Mouse (Mus musculus) stomach, embryonic 16.5 days (tissue): ENCODE measurements around the gene Gm11146. TPM values are rescaled to one million over a fixed set of nuclear protein-coding genes. Genes with fewer than 3 reads are reported as not detected.

Experiments used
- ATAC-seq: fragments of 200-750 bp; cut with Nextera tagmentation; 2 replicates; pipeline ENCODE4 v1.8.0; 2017; ENCODE audit warnings: moderate number of reproducible peaks, moderate TSS enrichment; ENCODE audit not compliant: insufficient read depth, low FRiP score
- H3K27ac ChIP-seq: fragments of 300-500 bp; sonication (generic); 2 replicates; pipeline ENCODE4 v1.5.1; 2014; ENCODE audit warnings: low read length
- H3K27me3 ChIP-seq: fragments of 300-500 bp; sonication (generic); 2 replicates; pipeline ENCODE4 v1.6.1; 2014; ENCODE audit warnings: low read length, control low read depth, mixed read lengths; ENCODE audit not compliant: control insufficient read depth, insufficient read depth
- H3K36me3 ChIP-seq: fragments of 300-500 bp; sonication (generic); 2 replicates; pipeline ENCODE4 v1.6.1; 2014; ENCODE audit warnings: low read length; ENCODE audit not compliant: control insufficient read depth, insufficient read depth
- H3K4me1 ChIP-seq: fragments of 300-500 bp; sonication (generic); 2 replicates; pipeline ENCODE4 v1.6.1; 2014; ENCODE audit warnings: low read length, control low read depth, mixed read lengths; ENCODE audit not compliant: control insufficient read depth, insufficient read depth
- H3K4me2 ChIP-seq: fragments of 300-500 bp; sonication (generic); 2 replicates; pipeline ENCODE4 v1.6.1; 2014; ENCODE audit warnings: low read depth, low read length, mixed read lengths
- H3K4me3 ChIP-seq: fragments of 300-500 bp; sonication (generic); replicated peaks from 2 replicates; pipeline ENCODE4 v1.5.1; 2014; ENCODE audit warnings: mild to moderate bottlenecking, low read length
- H3K9ac ChIP-seq: fragments of 300-500 bp; sonication (generic); 2 replicates; pipeline ENCODE4 v1.6.1; 2014; ENCODE audit warnings: low read length
- H3K9me3 ChIP-seq: fragments of 300-500 bp; sonication (generic); replicated peaks from 2 replicates; pipeline ENCODE4 v1.6.1; 2016; ENCODE audit warnings: low read length, control low read depth; ENCODE audit not compliant: control insufficient read depth
- WGBS: fragments of 180-500 bp; shearing (Covaris S2); extraction: QIAGEN DNeasy Blood & Tissue Kit; methylation state at CpG from one replicate; pipeline ENCODE4 v1.1.7; 2014; 5-methylcytosine and 5-hydroxymethylcytosine counted together
- polyA plus RNA-seq: library from polyadenylated mRNA; unstranded; fragments of >200 nt; fragmentation: Nextera tagmentation; extraction: Ambion mirVana; gene quantifications from 2 replicates; pipeline ENCODE4 v1.2.1, GENCODE M21; 2015

The Gm11146 gene
- not detected in 2 replicates for polyA plus RNA-seq

GRCm38 (mm10) chr16:77601994-77602393 lies at the start of gene Gm11146:
Gene Gm11146 (minus strand): TSS chr16:77602094.
- WGBS, result 80% methylated on average over 1 of the region's 1 CpGs
- Histone ChIP-seq H3K36me3 (no peaks in the 10 kb centered on the region), H3K27ac (no peak within 1 kb of the TSS), H3K27me3 (no peaks in the 10 kb centered on the region), H3K4me2 (no peak within 1 kb of the TSS), H3K4me1 (no peaks in the 10 kb centered on the region), H3K4me3 (no peak within 1 kb of the TSS), H3K9me3 (no peaks in the 10 kb centered on the region), H3K9ac (no peak within 1 kb of the TSS)
- ATAC-seq, result no peak

- Histone ChIP-seq H3K4me2 (no peak overlapping the region), H3K27ac (no peak overlapping the region), H3K4me3 (no peak overlapping the region), H3K36me3 (no peaks in the 10 kb centered on the region), H3K4me1 (peaks cover 3% of the 10 kb centered on the region; the same call in 1 of the 2 replicates), H3K9me3 (no peaks in the 10 kb centered on the region), H3K27me3 (no peaks in the 10 kb centered on the region), H3K9ac (no peak overlapping the region)
- 66% methylated on average over 1 of the region's 1 CpGs for WGBS
- ATAC-seq, result no peak
These were observed 48.7 kb upstream of the Gm11146 start for GRCm38 (mm10) chr16:77650596-77650995.

- Histone ChIP-seq H3K4me3 (no peak overlapping the region), H3K27ac (no peak overlapping the region), H3K4me2 (no peak overlapping the region), H3K9me3 (no peaks in the 10 kb centered on the region), H3K36me3 (no peaks in the 10 kb centered on the region), H3K4me1 (peaks cover 3% of the 10 kb centered on the region; the same call in 1 of the 2 replicates), H3K9ac (no peak overlapping the region), H3K27me3 (no peaks in the 10 kb centered on the region)
- ATAC-seq, result no peak
- WGBS, result 71% methylated on average over 2 of the region's 2 CpGs
These were observed 47.1 kb upstream of the Gm11146 start for GRCm38 (mm10) chr16:77649006-77649405.

GRCm38 (mm10) chr16:77648181-77648580 lies 46.3 kb upstream of the Gm11146 start:
- WGBS, result 54% methylated on average over 2 of the region's 2 CpGs
- no peak for ATAC-seq
- Histone ChIP-seq H3K4me2 (no peak overlapping the region), H3K4me1 (peaks cover under 1% of the 10 kb centered on the region), H3K9ac (no peak overlapping the region), H3K27ac (no peak overlapping the region), H3K9me3 (no peaks in the 10 kb centered on the region), H3K4me3 (no peak overlapping the region), H3K36me3 (no peaks in the 10 kb centered on the region), H3K27me3 (no peaks in the 10 kb centered on the region)

- 76% methylated on average over 7 of the region's 7 CpGs for WGBS
- Histone ChIP-seq H3K27ac (no peak overlapping the region), H3K9ac (no peak overlapping the region), H3K36me3 (no peaks in the 10 kb centered on the region), H3K4me3 (no peak overlapping the region), H3K4me1 (peaks cover 4% of the 10 kb centered on the region), H3K4me2 (no peak overlapping the region), H3K9me3 (no peaks in the 10 kb centered on the region), H3K27me3 (no peaks in the 10 kb centered on the region)
- ATAC-seq, result no peak
These were observed 44.3 kb upstream of the Gm11146 start for GRCm38 (mm10) chr16:77646146-77646545.

GRCm38 (mm10) chr16:77644976-77645375 lies 43.1 kb upstream of the Gm11146 start:
- Histone ChIP-seq H3K9me3 (no peaks in the 10 kb centered on the region), H3K27ac (no peak overlapping the region), H3K27me3 (no peaks in the 10 kb centered on the region), H3K4me1 (peaks cover 4% of the 10 kb centered on the region), H3K4me2 (peak overlapping the region; percentile 21; the same call in 1 of the 2 replicates), H3K4me3 (no peak overlapping the region), H3K9ac (no peak overlapping the region), H3K36me3 (no peaks in the 10 kb centered on the region)
- WGBS, result 51% methylated on average over 1 of the region's 1 CpGs
- no peak for ATAC-seq

GRCm38 (mm10) chr16:77643871-77644720 lies 42.2 kb upstream of the Gm11146 start:
- H3K27ac ChIP-seq, result peak overlapping the region; percentile 59
- H3K4me2 ChIP-seq, result peak overlapping the region; percentile 69
- H3K4me3 ChIP-seq, result peak overlapping the region; percentile 55
- H3K9me3 ChIP-seq, result no peaks in the 10 kb centered on the region
- peaks cover 4% of the 10 kb centered on the region for H3K4me1 ChIP-seq
- peak overlapping the region; percentile 61 for H3K9ac ChIP-seq
- WGBS, result 3% methylated on average over 31 of the region's 31 CpGs
- H3K27me3 ChIP-seq, result no peaks in the 10 kb centered on the region
- H3K36me3 ChIP-seq, result no peaks in the 10 kb centered on the region
- peak; percentile 84 for ATAC-seq

GRCm38 (mm10) chr16:77643036-77643870 lies 41.4 kb upstream of the Gm11146 start:
- Histone ChIP-seq H3K4me2 (peak overlapping the region; percentile 69), H3K27ac (peak overlapping the region; percentile 66), H3K36me3 (no peaks in the 10 kb centered on the region), H3K4me3 (peak overlapping the region; percentile 55), H3K9ac (peak overlapping the region; percentile 61; the same call in 1 of the 2 replicates), H3K27me3 (no peaks in the 10 kb centered on the region), H3K9me3 (no peaks in the 10 kb centered on the region), H3K4me1 (peaks cover 4% of the 10 kb centered on the region)
- ATAC-seq, result no peak
- WGBS, result 70% methylated on average over 14 of the region's 14 CpGs

- peak; percentile 60; the same call in 1 of the 2 replicates for ATAC-seq
- no peaks in the 10 kb centered on the region for H3K27me3 ChIP-seq
- peak overlapping the region; percentile 24; the same call in 1 of the 2 replicates for H3K27ac ChIP-seq
- H3K4me1 ChIP-seq, result peaks cover 7% of the 10 kb centered on the region; the same call in 1 of the 2 replicates
- H3K4me3 ChIP-seq, result no peak overlapping the region; the same call in 1 of the 2 replicates
- H3K4me2 ChIP-seq, result peak overlapping the region; percentile 25
- H3K9ac ChIP-seq, result no peak overlapping the region
- 19% methylated on average over 6 of the region's 6 CpGs for WGBS
- no peaks in the 10 kb centered on the region for H3K36me3 ChIP-seq
- no peaks in the 10 kb centered on the region for H3K9me3 ChIP-seq
These were observed 34.6 kb upstream of the Gm11146 start for GRCm38 (mm10) chr16:77636497-77636896.
